Mouse (Mus musculus) liver, adult 2 months (tissue): ENCODE measurements around the gene Csdc2. TPM values are rescaled to one million over a fixed set of nuclear protein-coding genes. Genes with fewer than 3 reads are reported as not detected.

Experiments
- DNase-seq: peaks from one replicate; pipeline ENCODE4 v3.0.0-alpha.2; 2011; ENCODE audit warnings: low read depth, low spot score; ENCODE audit errors: extremely low read depth
- H3K27ac ChIP-seq: fragments of 200-500 bp; replicated peaks from 2 replicates; pipeline ENCODE4 v1.5.1; 2012; ENCODE audit warnings: low read depth, mild to moderate bottlenecking, control low read depth, inconsistent platforms, low read length; ENCODE audit not compliant: insufficient read depth
- H3K27me3 ChIP-seq: fragments of 200-500 bp; 2 replicates; pipeline ENCODE4 v1.6.1; 2012; ENCODE audit warnings: mild to moderate bottlenecking, moderate library complexity, low read length, inconsistent platforms; ENCODE audit not compliant: control insufficient read depth, insufficient read depth
- H3K36me3 ChIP-seq: fragments of 200-500 bp; 2 replicates; pipeline ENCODE4 v1.6.1; 2012; ENCODE audit warnings: low read length, inconsistent platforms; ENCODE audit not compliant: control insufficient read depth, insufficient read depth
- H3K4me1 ChIP-seq: fragments of 200-500 bp; 2 replicates; pipeline ENCODE4 v1.6.1; 2011; ENCODE audit warnings: low read length; ENCODE audit not compliant: control insufficient read depth, insufficient read depth
- H3K4me3 ChIP-seq: fragments of 200-500 bp; 2 replicates; pipeline ENCODE4 v1.5.1; 2011; ENCODE audit warnings: low read depth, mild to moderate bottlenecking, control low read depth, low read length, moderate library complexity; ENCODE audit not compliant: insufficient read depth
- H3K79me2 ChIP-seq: fragments of 200-500 bp; 2 replicates; pipeline ENCODE4 v1.6.1; 2012; ENCODE audit warnings: inconsistent platforms, mild to moderate bottlenecking, low read length, moderate library complexity; ENCODE audit not compliant: control insufficient read depth, insufficient read depth
- H3K9ac ChIP-seq: fragments of 200-500 bp; 2 replicates; pipeline ENCODE4 v1.6.1; 2012; ENCODE audit warnings: low read depth, mild to moderate bottlenecking, control low read depth, inconsistent platforms, low read length
- CTCF ChIP-seq: fragments of 200-500 bp; IDR thresholded peaks from 2 replicates; pipeline ENCODE4 v1.5.1; 2011; ENCODE audit warnings: low read depth, low read length, control low read depth
- POLR2A ChIP-seq: fragments of 200-500 bp; IDR thresholded peaks from 2 replicates; pipeline ENCODE4 v1.6.1; 2011; ENCODE audit warnings: low read length, control low read depth; ENCODE audit not compliant: insufficient read depth; ENCODE audit errors: extremely low read depth
- WGBS: fragments of 180-500 bp; shearing (Covaris S2); methylation state at CpG from one replicate; pipeline ENCODE4 v1.1.7; 2018; 5-methylcytosine and 5-hydroxymethylcytosine counted together
- polyA plus RNA-seq: library from polyadenylated mRNA; depleted of rRNA; stranded (reverse); fragments of >200 nt; gene quantifications from 2 replicates; pipeline ENCODE4 v1.2.3, GENCODE M21; 2012
- total RNA-seq: library from RNA; depleted of rRNA; stranded (reverse); fragments of >200 nt; gene quantifications from 2 replicates; pipeline ENCODE4 v1.2.3, GENCODE M21; 2014

Gene Csdc2
- total and polyA plus RNA-seq, 2 experiments: 0.09 to 0.35 TPM

GRCm38 (mm10) chr15:81920546-81921217 is 15.9 kb upstream of the Csdc2 start:
- H3K79me2 ChIP-seq: peaks cover 2% of the 10 kb centered on the region; the same call in 1 of the 2 replicates
- no peak overlapping the region for H3K4me3 ChIP-seq
- no peak overlapping the region for H3K27ac ChIP-seq
- peaks cover 4% of the 10 kb centered on the region; the same call in 1 of the 2 replicates for H3K4me1 ChIP-seq
- peaks cover 5% of the 10 kb centered on the region; the same call in 1 of the 2 replicates for H3K36me3 ChIP-seq
- no peak overlapping the region for H3K9ac ChIP-seq
- DNase-seq: no peak
- no peak for TF ChIP-seq CTCF
- no peak for TF ChIP-seq POLR2A
- no peaks in the 10 kb centered on the region for H3K27me3 ChIP-seq
- 90% methylated on average over 10 of the region's 10 CpGs for WGBS

- 79% methylated on average over 5 of the region's 5 CpGs for WGBS
- DNase-seq: no peak
- Histone ChIP-seq H3K9ac (no peak overlapping the region), H3K27me3 (no peaks in the 10 kb centered on the region), H3K36me3 (no peaks in the 10 kb centered on the region), H3K4me1 (peaks cover 4% of the 10 kb centered on the region; the same call in 1 of the 2 replicates), H3K4me3 (no peak overlapping the region), H3K79me2 (peaks cover 2% of the 10 kb centered on the region; the same call in 1 of the 2 replicates), H3K27ac (no peak overlapping the region)
- TF ChIP-seq POLR2A (no peak), CTCF (no peak)
Observed at GRCm38 (mm10) chr15:81921255-81921654, 15.3 kb upstream of the Csdc2 start.

GRCm38 (mm10) chr15:81924933-81925332 is 11.6 kb upstream of the Csdc2 start:
- no peak overlapping the region for H3K4me3 ChIP-seq

DNA sequence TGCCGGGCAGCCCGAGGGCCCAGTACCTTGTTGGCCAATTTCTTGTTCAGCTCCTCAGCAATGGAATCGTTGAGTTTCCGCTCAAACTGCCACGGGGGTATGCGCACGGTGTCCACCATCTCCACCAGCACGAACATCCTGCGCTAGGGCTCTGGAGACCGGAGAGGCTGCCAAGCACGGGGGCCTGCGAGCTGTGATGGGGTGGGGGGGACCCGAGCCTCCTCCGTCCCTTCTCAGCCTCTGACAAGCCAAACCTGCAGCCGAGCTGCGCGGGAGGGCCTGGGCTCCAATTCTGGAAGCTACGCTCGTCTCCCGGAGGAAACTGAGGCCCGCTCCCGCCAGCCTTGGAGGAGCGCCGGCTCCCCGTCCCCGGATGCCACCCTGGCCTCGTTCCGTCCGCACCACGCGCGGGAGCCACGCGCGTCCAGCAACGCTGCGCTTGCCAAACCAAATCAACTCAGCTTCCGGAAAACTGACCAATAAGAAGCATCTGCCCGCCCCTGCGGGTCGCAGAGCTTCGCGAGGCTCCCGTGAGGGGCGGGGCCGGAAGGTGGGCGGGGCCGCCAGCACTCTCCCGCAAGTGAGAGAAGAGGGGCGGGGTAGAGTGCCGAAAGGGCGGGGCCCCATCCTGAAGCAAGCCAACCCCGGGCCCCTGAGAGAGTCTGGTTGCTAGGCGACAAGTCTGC is 10.7 kb upstream of the Csdc2 start, which contains the start of gene Polr3h:
TSS of gene Polr3h (minus strand) at position 481 of the 686 bp plus-strand sequence.
- WGBS: 1% methylated on average over 54 of the region's 54 CpGs
- DNase-seq: peak; percentile 84
- H3K27ac ChIP-seq: no peak within 1 kb of the TSS
- peak within 1 kb of the TSS; percentile 54 for H3K9ac ChIP-seq
- TF ChIP-seq POLR2A (no peak), CTCF (no peak)
- peak within 1 kb of the TSS; percentile 66 for H3K4me3 ChIP-seq
- H3K27me3 ChIP-seq: no peaks in the 10 kb centered on the region
- H3K36me3 ChIP-seq: no peaks in the 10 kb centered on the region
- peaks cover 2% of the 10 kb centered on the region; the same call in 1 of the 2 replicates for H3K79me2 ChIP-seq
- H3K4me1 ChIP-seq: peaks cover 9% of the 10 kb centered on the region; the same call in 1 of the 2 replicates

More at GRCm38 (mm10) chr15:81924933-81925332, 11.6 kb upstream of the Csdc2 start:
- Histone ChIP-seq H3K27me3 (no peaks in the 10 kb centered on the region), H3K9ac (no peak overlapping the region), H3K4me1 (peaks cover 9% of the 10 kb centered on the region; the same call in 1 of the 2 replicates), H3K79me2 (peaks cover 2% of the 10 kb centered on the region; the same call in 1 of the 2 replicates), H3K27ac (no peak overlapping the region), H3K36me3 (no peaks in the 10 kb centered on the region)
- 93% methylated on average over 11 of the region's 11 CpGs for WGBS
- no peak for TF ChIP-seq POLR2A
- TF ChIP-seq CTCF: no peak
- DNase-seq: no peak

GRCm38 (mm10) chr15:81926446-81926822 is 10.1 kb upstream of the Csdc2 start:
- WGBS: 47% methylated on average over 9 of the region's 9 CpGs
- H3K9ac ChIP-seq: no peak overlapping the region
- DNase-seq: no peak
- H3K36me3 ChIP-seq: no peaks in the 10 kb centered on the region
- H3K27me3 ChIP-seq: no peaks in the 10 kb centered on the region
- peaks cover 2% of the 10 kb centered on the region; the same call in 1 of the 2 replicates for H3K79me2 ChIP-seq
- no peak overlapping the region for H3K27ac ChIP-seq
- no peak overlapping the region for H3K4me3 ChIP-seq
- no peak for TF ChIP-seq CTCF
- no peak for TF ChIP-seq POLR2A
- peaks cover 9% of the 10 kb centered on the region; the same call in 1 of the 2 replicates for H3K4me1 ChIP-seq
